Mouse (Mus musculus) CH12.LX (cell line): Measurements from ENCODE around the gene Mon1a. TPM values are rescaled to one million over a fixed set of nuclear protein-coding genes. Genes with fewer than 3 reads are reported as not detected.

Experiments
- DNase-seq: peaks from one replicate; pipeline ENCODE4 v3.0.0-alpha.2; 2013; ENCODE audit errors: extremely low read depth
- H3K27ac ChIP-seq: 2 replicates; pipeline ENCODE4 v1.5.1; 2012; ENCODE audit warnings: low read depth, mild to moderate bottlenecking, control low read depth, moderate library complexity; ENCODE audit not compliant: insufficient read depth
- H3K27me3 ChIP-seq: replicated peaks from 2 replicates; pipeline ENCODE3; 2012; ENCODE audit warnings: inconsistent platforms
- H3K36me3 ChIP-seq, 2 experiments: replicated peaks in 1 of 2; 2 replicates each; pipeline versions ENCODE3 to v1.6.1; 2012; ENCODE audit warnings: inconsistent platforms in 1 of 2, low read length in 1 of 2, mild to moderate bottlenecking in 1 of 2, mixed read lengths in 1 of 2, moderate library complexity in 1 of 2; ENCODE audit not compliant: control insufficient read depth in 1 of 2, insufficient read depth in 1 of 2
- H3K4me1 ChIP-seq, 2 experiments: 2 replicates each; pipeline ENCODE4 v1.6.1; 2012; ENCODE audit warnings: inconsistent platforms in 1 of 2, moderate library complexity in 1 of 2; ENCODE audit not compliant: insufficient read depth in 2 of 2, control insufficient read depth in 1 of 2
- H3K4me2 ChIP-seq: 2 replicates; pipeline ENCODE4 v1.6.1; 2012; ENCODE audit warnings: low read depth, mild to moderate bottlenecking, control low read depth; ENCODE audit not compliant: poor library complexity, insufficient read depth, severe bottlenecking
- H3K4me3 ChIP-seq, 3 experiments: fragments of 150-350 bp in 1 of 3; sonication (generic) in 1 of 3; replicated peaks in 1 of 3; 2 replicates each; pipeline versions ENCODE3 to v1.5.1; 2011 to 2012; ENCODE audit warnings: low read depth in 2 of 3, low read length in 2 of 3, mild to moderate bottlenecking in 2 of 3, moderate library complexity in 2 of 3, control low read depth in 1 of 3, improper control_type of control experiment in 1 of 3, inconsistent platforms in 1 of 3, mixed read lengths in 1 of 3; ENCODE audit not compliant: poor library complexity in 1 of 3
- H3K79me2 ChIP-seq: replicated peaks from 2 replicates; pipeline ENCODE4 v1.6.1; 2012; ENCODE audit warnings: mild to moderate bottlenecking, moderate library complexity; ENCODE audit not compliant: control insufficient read depth, poor library complexity, insufficient read depth, severe bottlenecking; ENCODE audit errors: extremely low read depth
- H3K9ac ChIP-seq: 2 replicates; pipeline ENCODE4 v1.6.1; 2012; ENCODE audit warnings: low read depth, mild to moderate bottlenecking, control low read depth, moderate library complexity; ENCODE audit not compliant: insufficient read depth
- H3K9me3 ChIP-seq: replicated peaks from 2 replicates; pipeline ENCODE3; 2012; ENCODE audit warnings: low read length, inconsistent platforms, mixed read lengths
- BHLHE40 ChIP-seq: IDR thresholded peaks from 2 replicates; pipeline ENCODE4 v1.6.1; 2011; ENCODE audit warnings: mild to moderate bottlenecking, low read depth, low read length, improper control_type of control experiment
- CHD1 ChIP-seq: IDR thresholded peaks from 2 replicates; pipeline ENCODE4 v1.6.1; 2012; ENCODE audit warnings: low read depth, low read length, improper control_type of control experiment, inconsistent platforms
- CHD2 ChIP-seq: IDR thresholded peaks from 2 replicates; pipeline ENCODE4 v1.6.1; 2011; ENCODE audit warnings: low read length, improper control_type of control experiment
- CTCF ChIP-seq, 2 experiments: IDR thresholded peaks in 1 of 2; conservative IDR thresholded peaks in 1 of 2; 2 replicates each; pipeline ENCODE4 v1.5.1; 2011 to 2012; ENCODE audit warnings: low read depth in 2 of 2, low read length in 2 of 2, improper control_type of control experiment in 1 of 2, inconsistent platforms in 1 of 2, mild to moderate bottlenecking in 1 of 2, moderate library complexity in 1 of 2
- E2F4 ChIP-seq: IDR thresholded peaks from 2 replicates; pipeline ENCODE4 v1.6.1; 2011; ENCODE audit warnings: low read depth, low read length, improper control_type of control experiment; ENCODE audit not compliant: insufficient replicate concordance
- ELF1 ChIP-seq: IDR thresholded peaks from 2 replicates; pipeline ENCODE4 v1.6.1; 2014; ENCODE audit warnings: low read depth, mild to moderate bottlenecking, inconsistent platforms, low read length, improper control_type of control experiment
- EP300 ChIP-seq: IDR thresholded peaks from 2 replicates; pipeline ENCODE4 v1.6.1; 2011; ENCODE audit warnings: low read length, improper control_type of control experiment
- ETS1 ChIP-seq: conservative IDR thresholded peaks from 2 replicates; pipeline ENCODE4 v1.6.1; 2012; ENCODE audit warnings: low read depth, mild to moderate bottlenecking, inconsistent platforms, low read length, improper control_type of control experiment, moderate library complexity
- JUN ChIP-seq: IDR thresholded peaks from 2 replicates; pipeline ENCODE4 v1.6.1; 2011; ENCODE audit warnings: low read depth, mild to moderate bottlenecking, low read length, improper control_type of control experiment, moderate library complexity; ENCODE audit not compliant: insufficient read depth
- JUND ChIP-seq: conservative IDR thresholded peaks from 2 replicates; pipeline ENCODE4 v1.6.1; 2011; ENCODE audit warnings: low read depth, low read length, improper control_type of control experiment
- KAT2A ChIP-seq: IDR thresholded peaks from 2 replicates; pipeline ENCODE4 v1.6.1; 2012; ENCODE audit warnings: low read length, improper control_type of control experiment, inconsistent platforms; ENCODE audit not compliant: insufficient replicate concordance
- MAZ ChIP-seq: IDR thresholded peaks from 2 replicates; pipeline ENCODE4 v1.6.1; 2012; ENCODE audit warnings: low read depth, mild to moderate bottlenecking, inconsistent platforms, low read length, improper control_type of control experiment, moderate library complexity
- MXI1 ChIP-seq: IDR thresholded peaks from 2 replicates; pipeline ENCODE4 v1.6.1; 2011; ENCODE audit warnings: mild to moderate bottlenecking, low read depth, low read length, improper control_type of control experiment
- NELFE ChIP-seq: IDR thresholded peaks from 2 replicates; pipeline ENCODE4 v1.6.1; 2011; ENCODE audit warnings: low read depth, low read length, improper control_type of control experiment
- NRF1 ChIP-seq: IDR thresholded peaks from 2 replicates; pipeline ENCODE4 v1.6.1; 2014; ENCODE audit warnings: low read depth, mild to moderate bottlenecking, inconsistent platforms, low read length, improper control_type of control experiment, moderate library complexity
- PAX5 ChIP-seq: IDR thresholded peaks from 2 replicates; pipeline ENCODE4 v1.6.1; 2012; ENCODE audit warnings: low read length, inconsistent platforms, mixed read lengths
- POLR2A ChIP-seq: IDR thresholded peaks from 2 replicates; pipeline ENCODE4 v1.6.1; 2011; ENCODE audit warnings: low read depth, mild to moderate bottlenecking, improper control_type of control experiment, low read length
- POLR2AphosphoS2 ChIP-seq: IDR thresholded peaks from 2 replicates; pipeline ENCODE4 v1.6.1; 2011; ENCODE audit warnings: low read depth, low read length, improper control_type of control experiment
- SIN3A ChIP-seq: IDR thresholded peaks from 2 replicates; pipeline ENCODE4 v1.6.1; 2012; ENCODE audit warnings: low read length, improper control_type of control experiment, inconsistent platforms
- TCF12 ChIP-seq: IDR thresholded peaks from 2 replicates; pipeline ENCODE4 v1.6.1; 2014; ENCODE audit warnings: low read depth, mild to moderate bottlenecking, inconsistent platforms, low read length, improper control_type of control experiment
- USF1 ChIP-seq: IDR thresholded peaks from 2 replicates; pipeline ENCODE4 v1.6.1; 2014; ENCODE audit warnings: low read depth, mild to moderate bottlenecking, inconsistent platforms, low read length, improper control_type of control experiment
- ZC3H11A ChIP-seq: IDR thresholded peaks from 2 replicates; pipeline ENCODE4 v1.6.1; 2012; ENCODE audit warnings: low read depth, mild to moderate bottlenecking, inconsistent platforms, low read length, improper control_type of control experiment
- ZKSCAN1 ChIP-seq: IDR thresholded peaks from 2 replicates; pipeline ENCODE4 v1.6.1; 2012; ENCODE audit warnings: low read depth, inconsistent platforms, low read length, improper control_type of control experiment, borderline replicate concordance
- dilution Hi-C: fragments of 300-500 bp; cut with MboI; formaldehyde crosslinking; loops from 2 replicates; pipeline ENCODE4 v1.14.3; 2020; ENCODE audit warnings: low sequenced_read_pairs; ENCODE audit not compliant: extremely low pct_unique_long_range_greater_than_20kb, extremely low pct_ligation_motif_present
- in situ Hi-C: fragments of 300-500 bp; cut with MboI; formaldehyde crosslinking; loops from 3 replicates; pipeline ENCODE4 v1.14.3; 2019; ENCODE audit warnings: low sequenced_read_pairs, low pct_ligation_motif_present, low pct_unique_long_range_greater_than_20kb, mixed read lengths
- polyA plus RNA-seq: library from polyadenylated mRNA; unstranded; fragments of >175 nt; gene quantifications from 2 replicates; pipeline ENCODE4 v1.2.1, GENCODE M21; 2012; ENCODE audit warnings: low read depth; ENCODE audit not compliant: insufficient read length
- total RNA-seq, 2 experiments: library from RNA; depleted of rRNA; stranded (reverse); fragments of 300-350 nt in 1 of 2; fragments of >200 nt in 1 of 2; gene quantifications; 2 replicates each; pipeline ENCODE4 v1.2.3; 2012 to 2014

Gene Mon1a
- total and polyA plus RNA-seq, 3 experiments, result 13.6 to 19.5 (median 15.3) TPM

GRCm38 (mm10) chr9:107842709-107843108 lies 45.2 kb upstream of the Mon1a start:
- in situ Hi-C loops, result no loop called here
- no peaks in the 10 kb centered on the region for H3K27me3 ChIP-seq

GRCm38 (mm10) chr9:107848922-107849321 lies 39.0 kb upstream of the Mon1a start:
- dilution Hi-C loops, result no loop called here
- peaks cover 13 to 53% of the 10 kb centered on the region in 2 experiments for H3K36me3 ChIP-seq

More at GRCm38 (mm10) chr9:107842709-107843108, 45.2 kb upstream of the Mon1a start:
- H3K9me3 ChIP-seq, result no peaks in the 10 kb centered on the region
- H3K4me1 ChIP-seq, result no peaks in the 10 kb centered on the region
- H3K36me3 ChIP-seq, result peaks cover 11 to 49% of the 10 kb centered on the region in 2 experiments
- H3K9ac ChIP-seq, result no peak overlapping the region
- no peak for DNase-seq
- no peak for TF ChIP-seq CHD2
- no peak for TF ChIP-seq ELF1
- no peak for TF ChIP-seq E2F4
- TF ChIP-seq KAT2A, result no peak
- TF ChIP-seq ETS1, result no peak
- no peak for TF ChIP-seq SIN3A
- no peak for TF ChIP-seq USF1
- no peak for TF ChIP-seq POLR2A
- no peak for TF ChIP-seq BHLHE40
- no peak for TF ChIP-seq CHD1
- TF ChIP-seq JUN, result no peak
- no peak for TF ChIP-seq ZKSCAN1
- no peak overlapping the region for H3K27ac ChIP-seq
- no peaks in the 10 kb centered on the region for H3K79me2 ChIP-seq
- no peak overlapping the region for H3K4me3 ChIP-seq
- dilution Hi-C loops, result no loop called here
- no peak overlapping the region for H3K4me2 ChIP-seq

More at GRCm38 (mm10) chr9:107848922-107849321, 39.0 kb upstream of the Mon1a start:
- Histone ChIP-seq H3K9ac (no peak overlapping the region), H3K27me3 (no peaks in the 10 kb centered on the region), H3K4me3 (no peak overlapping the region), H3K4me2 (no peak overlapping the region), H3K9me3 (no peaks in the 10 kb centered on the region), H3K4me1 (no peaks in the 10 kb centered on the region), H3K27ac (no peak overlapping the region), H3K79me2 (no peaks in the 10 kb centered on the region)
- TF ChIP-seq USF1 (no peak), JUND (no peak), POLR2AphosphoS2 (no peak), MXI1 (no peak), ZC3H11A (no peak), ELF1 (no peak), CTCF (conservative IDR thresholded peaks at IDR 0.05 in 1 of 2, IDR thresholded peaks at IDR 0.05 in 1 of 2; ENCODE audit: low read depth in 2 of 2, low read length in 2 of 2) (no peak), E2F4 (no peak), SIN3A (no peak), PAX5 (no peak), TCF12 (no peak), POLR2A (no peak), NRF1 (no peak), KAT2A (no peak), EP300 (no peak), MAZ (no peak), ZKSCAN1 (no peak), NELFE (no peak), CHD1 (no peak)
- no peak for DNase-seq
- in situ Hi-C loops, result no loop called here
